Mouse (Mus musculus) kidney, postnatal 0 days (tissue): Measurements from ENCODE around the gene Nell2. TPM values are rescaled to one million over a fixed set of nuclear protein-coding genes. Genes with fewer than 3 reads are reported as not detected.
A peak's percentile ranks its signal among the peaks of the same experiment; 100 is the strongest.

Experiments used
- ATAC-seq: fragments of 200-750 bp; cut with Nextera tagmentation; replicated peaks from 2 replicates; pipeline ENCODE4 v1.8.0; 2017; ENCODE audit warnings: low read depth, moderate number of reproducible peaks, moderate TSS enrichment, moderate library complexity; ENCODE audit not compliant: low FRiP score
- DNase-seq: peaks from one replicate; pipeline ENCODE4 v3.0.0-alpha.2; 2016; ENCODE audit warnings: low spot score
- H3K27ac ChIP-seq: fragments of 300-500 bp; sonication (generic); 2 replicates; pipeline ENCODE4 v1.5.1; 2014; ENCODE audit warnings: mild to moderate bottlenecking
- H3K27me3 ChIP-seq: fragments of 300-500 bp; sonication (generic); 2 replicates; pipeline ENCODE4 v1.6.1; 2014; ENCODE audit warnings: low read length, mixed read lengths; ENCODE audit not compliant: insufficient read depth
- H3K36me3 ChIP-seq: fragments of 300-500 bp; sonication (generic); 2 replicates; pipeline ENCODE4 v1.6.1; 2014; ENCODE audit warnings: low read length, mixed read lengths; ENCODE audit not compliant: insufficient read depth
- H3K4me1 ChIP-seq: fragments of 300-500 bp; sonication (generic); replicated peaks from 2 replicates; pipeline ENCODE4 v1.6.1; 2014; ENCODE audit warnings: antibody characterized with exemption, low read length, mixed read lengths; ENCODE audit not compliant: insufficient read depth
- H3K4me2 ChIP-seq: fragments of 300-500 bp; sonication (generic); 2 replicates; pipeline ENCODE4 v1.6.1; 2014; ENCODE audit warnings: mild to moderate bottlenecking, low read length, moderate library complexity, mixed read lengths
- H3K4me3 ChIP-seq: fragments of 300-500 bp; sonication (generic); replicated peaks from 2 replicates; pipeline ENCODE4 v1.5.1; 2014; ENCODE audit warnings: low read depth, low read length
- H3K9ac ChIP-seq: fragments of 300-500 bp; sonication (generic); 2 replicates; pipeline ENCODE4 v1.6.1; 2014; ENCODE audit warnings: low read depth, low read length
- H3K9me3 ChIP-seq: fragments of 300-500 bp; sonication (generic); replicated peaks from 2 replicates; pipeline ENCODE4 v1.6.1; 2016; ENCODE audit warnings: low read length, inconsistent platforms, mixed read lengths
- CTCF ChIP-seq: IDR thresholded peaks from 2 replicates; pipeline ENCODE4 v1.5.1; 2016; ENCODE audit warnings: antibody characterized with exemption, low read depth, mild to moderate bottlenecking, moderate library complexity
- WGBS: fragments of 180-500 bp; shearing (Covaris S2); extraction: QIAGEN DNeasy Blood & Tissue Kit; methylation state at CpG from one replicate; pipeline ENCODE4 v1.1.7; 2014; 5-methylcytosine and 5-hydroxymethylcytosine counted together
- polyA plus RNA-seq: library from polyadenylated mRNA; unstranded; fragments of >200 nt; fragmentation: Nextera tagmentation; extraction: Ambion mirVana; gene quantifications from 2 replicates; pipeline ENCODE4 v1.2.1, GENCODE M21; 2015

The Nell2 gene
- polyA plus RNA-seq, 1 experiment from 2014 or later: 8.2 TPM

GRCm38 (mm10) chr15:95304102-95304501, 224.3 kb downstream of the Nell2 start:
- ATAC-seq (no peak), DNase-seq (no peak)
- TF ChIP-seq CTCF: no peak
- H3K36me3 ChIP-seq: no peaks in the 10 kb centered on the region
- H3K4me1 ChIP-seq: no peaks in the 10 kb centered on the region
- WGBS: 61% methylated on average over 8 of the region's 8 CpGs
- no peak overlapping the region for H3K4me3 ChIP-seq
- H3K9ac ChIP-seq: no peak overlapping the region
- H3K27ac ChIP-seq: no peak overlapping the region
- no peaks in the 10 kb centered on the region for H3K27me3 ChIP-seq
- H3K4me2 ChIP-seq: no peak overlapping the region
- no peaks in the 10 kb centered on the region for H3K9me3 ChIP-seq

- DNase-seq (no peak), ATAC-seq (no peak)
- H3K9ac ChIP-seq: no peak overlapping the region
- no peaks in the 10 kb centered on the region for H3K36me3 ChIP-seq
- no peak for TF ChIP-seq CTCF
- 83% methylated on average over 10 of the region's 10 CpGs for WGBS
- H3K4me1 ChIP-seq: no peaks in the 10 kb centered on the region
- no peak overlapping the region for H3K27ac ChIP-seq
- no peak overlapping the region for H3K4me3 ChIP-seq
- no peaks in the 10 kb centered on the region for H3K9me3 ChIP-seq
- no peak overlapping the region for H3K4me2 ChIP-seq
- no peaks in the 10 kb centered on the region for H3K27me3 ChIP-seq
Observed at GRCm38 (mm10) chr15:95296561-95296960, 231.8 kb downstream of the Nell2 start.

DNA sequence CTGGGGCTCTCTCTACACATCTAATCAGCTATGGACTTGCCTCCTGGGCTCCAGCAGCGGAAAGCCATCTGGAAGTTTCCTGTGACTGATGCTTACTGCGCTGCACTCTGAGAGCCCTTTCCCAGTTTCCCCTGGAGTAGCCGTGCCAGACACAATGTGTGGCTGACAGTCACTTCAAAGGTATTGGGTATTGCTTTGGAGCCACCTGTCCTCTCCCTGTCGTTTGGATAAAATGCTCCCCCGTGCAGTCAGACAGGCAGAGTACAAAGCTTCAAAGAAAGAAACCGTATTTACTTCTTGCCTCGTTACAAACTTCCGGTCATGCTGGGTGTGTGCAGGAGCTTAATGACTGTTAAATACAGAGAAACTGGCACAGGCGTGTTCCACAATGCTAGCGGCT, 239.3 kb downstream of the Nell2 start:
- DNase-seq: no peak
- Histone ChIP-seq H3K36me3 (no peaks in the 10 kb centered on the region), H3K27ac (no peak overlapping the region), H3K4me1 (0 out of 2 replicates have a peak, but pooled peaks cover 4% of the 10 kb centered on the region), H3K4me2 (no peak overlapping the region), H3K4me3 (no peak overlapping the region), H3K9me3 (no peaks in the 10 kb centered on the region), H3K9ac (no peak overlapping the region), H3K27me3 (no peaks in the 10 kb centered on the region)
- 29% methylated on average over 10 of the region's 10 CpGs for WGBS
- TF ChIP-seq CTCF: no peak
- ATAC-seq: 0 out of 2 replicates have a peak, but pooled peaks have one; percentile 43

DNA sequence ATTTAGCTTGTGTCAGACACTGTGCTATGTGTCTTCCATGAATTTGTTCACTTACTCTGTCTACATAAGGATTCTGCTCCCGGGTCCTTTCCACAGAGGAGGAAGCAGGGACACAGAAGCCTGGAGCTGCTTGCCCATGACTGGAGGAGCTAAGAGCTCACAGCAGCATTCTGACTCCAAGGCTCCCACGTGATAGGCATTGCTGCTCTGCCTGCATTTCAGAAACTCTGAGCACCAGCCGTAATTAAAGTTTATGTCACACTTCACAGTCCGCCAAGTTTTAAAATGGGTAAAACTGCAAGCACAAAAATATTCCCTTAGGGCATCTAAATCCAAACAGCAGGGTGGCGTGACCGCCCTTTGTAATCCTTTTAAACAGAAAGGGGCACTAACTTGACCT, 243.2 kb downstream of the Nell2 start:
- 14% methylated on average over 6 of the region's 6 CpGs for WGBS
- Histone ChIP-seq H3K36me3 (no peaks in the 10 kb centered on the region), H3K9ac (no peak overlapping the region), H3K4me3 (no peak overlapping the region), H3K27me3 (no peaks in the 10 kb centered on the region), H3K4me1 (0 out of 2 replicates have a peak, but pooled peaks cover 4% of the 10 kb centered on the region), H3K9me3 (no peaks in the 10 kb centered on the region), H3K4me2 (0 out of 2 replicates have a peak overlapping the region, but pooled peaks have one; percentile 7), H3K27ac (no peak overlapping the region)
- no peak for TF ChIP-seq CTCF
- ATAC-seq (0 out of 2 replicates have a peak, but pooled peaks have one; percentile 40), DNase-seq (peak; percentile 70)

DNA sequence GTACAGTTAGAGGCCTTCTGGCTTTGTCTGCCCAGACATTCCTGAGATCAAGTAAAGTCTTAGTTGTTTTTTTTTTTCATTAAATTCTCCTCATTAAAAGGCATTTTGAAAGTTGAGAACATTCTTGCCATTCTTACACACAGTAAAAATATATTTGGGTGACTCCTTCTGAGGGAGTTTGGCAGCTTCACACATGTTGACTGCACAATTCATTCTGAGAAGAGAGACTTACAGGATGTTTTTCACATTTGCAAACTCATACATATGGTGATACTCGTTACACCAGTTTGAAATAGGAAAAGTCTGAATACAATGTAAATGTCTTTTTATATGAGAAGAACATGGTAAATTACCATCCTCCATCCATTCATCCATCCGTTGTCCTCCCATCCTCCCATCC, 247.4 kb downstream of the Nell2 start:
- no peak for TF ChIP-seq CTCF
- H3K27me3 ChIP-seq: no peaks in the 10 kb centered on the region
- no peak overlapping the region for H3K27ac ChIP-seq
- no peak overlapping the region for H3K4me2 ChIP-seq
- peak; percentile 59 for DNase-seq
- 50% methylated on average over 2 of the region's 2 CpGs for WGBS
- no peak for ATAC-seq
- no peaks in the 10 kb centered on the region for H3K9me3 ChIP-seq
- 0 out of 2 replicates have a peak, but pooled peaks cover 4% of the 10 kb centered on the region for H3K4me1 ChIP-seq
- no peak overlapping the region for H3K9ac ChIP-seq
- no peak overlapping the region for H3K4me3 ChIP-seq
- no peaks in the 10 kb centered on the region for H3K36me3 ChIP-seq

- Histone ChIP-seq H3K4me1 (no peaks in the 10 kb centered on the region), H3K36me3 (no peaks in the 10 kb centered on the region), H3K4me3 (no peak overlapping the region), H3K9ac (no peak overlapping the region), H3K9me3 (no peaks in the 10 kb centered on the region), H3K27me3 (no peaks in the 10 kb centered on the region), H3K4me2 (no peak overlapping the region), H3K27ac (no peak overlapping the region)
- 92% methylated on average over 4 of the region's 4 CpGs for WGBS
- no peak for ATAC-seq
- TF ChIP-seq CTCF: no peak
- no peak for DNase-seq
Observed at GRCm38 (mm10) chr15:95278001-95278400, 250.4 kb downstream of the Nell2 start.

- whole genome bisulfite sequencing: 93% methylated on average over 3 of the region's 3 CpGs
- TF ChIP-seq CTCF: no peak
- Histone ChIP-seq H3K4me1 (no peaks in the 10 kb centered on the region), H3K27ac (no peak overlapping the region), H3K27me3 (no peaks in the 10 kb centered on the region), H3K9ac (no peak overlapping the region), H3K36me3 (no peaks in the 10 kb centered on the region), H3K4me3 (no peak overlapping the region), H3K9me3 (no peaks in the 10 kb centered on the region), H3K4me2 (no peak overlapping the region)
- ATAC-seq (no peak), DNase-seq (no peak)
Observed at GRCm38 (mm10) chr15:95276556-95276955, 251.8 kb downstream of the Nell2 start.
